Mouse (Mus musculus) liver, adult (tissue): Measurements from ENCODE around the gene Tas2r140.

Experiments
- GATA4 ChIP-seq: IDR thresholded peaks from 2 replicates; pipeline ENCODE4 v1.6.1; 2014; ENCODE audit warnings: mild to moderate bottlenecking, low read length; ENCODE audit not compliant: insufficient replicate concordance

Gene Tas2r140

GRCm38 (mm10) chr6:133055716-133056115 lies at the start of gene Tas2r140:
Gene Tas2r140, minus strand, starts transcription at chr6:133055816.
- TF ChIP-seq GATA4, result no peak

- no peak for TF ChIP-seq GATA4
These were observed 48.9 kb upstream of the Tas2r140 start, which contains the start of gene Smim10l1 for GRCm38 (mm10) chr6:133104609-133104921. Gene Smim10l1, plus strand, starts transcription at chr6:133104909.

GRCm38 (mm10) chr6:133102430-133102829 lies 46.8 kb upstream of the Tas2r140 start:
- no peak for TF ChIP-seq GATA4

DNA sequence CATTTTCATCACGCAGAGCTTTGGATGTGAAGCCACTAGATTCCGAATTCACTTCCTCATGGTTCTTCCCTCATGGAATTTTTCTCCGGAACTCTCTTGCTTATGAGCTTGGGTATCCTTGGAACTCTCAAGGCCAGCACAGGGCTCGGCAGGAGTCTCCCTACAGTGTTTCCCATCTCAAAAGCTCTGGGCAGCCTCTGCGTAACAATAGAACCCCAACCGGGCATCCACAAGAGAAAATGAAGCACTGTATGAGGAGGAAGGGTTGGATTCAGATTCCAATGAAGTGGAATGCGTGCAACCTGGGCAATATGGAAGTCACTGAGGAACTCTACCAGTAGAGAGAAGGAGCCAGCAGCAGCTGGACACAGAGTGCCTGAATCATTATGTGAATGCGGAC lies 36.6 kb upstream of the Tas2r140 start:
- TF ChIP-seq GATA4, result no peak

- no peak for TF ChIP-seq GATA4
These were observed 18.6 kb downstream of the Tas2r140 start, which contains the start of gene Tas2r103 for GRCm38 (mm10) chr6:133037001-133037400. Gene Tas2r103, minus strand, starts transcription at chr6:133037101.
